ENCODE assay signal across 9 mouse cellular contexts in genomic region chr9:21243826-21244427, GRCm38 (mm10). TPM values are rescaled to one million over a fixed set of nuclear protein-coding genes. Genes with fewer than 3 reads are reported as not detected.
DNase-seq lines count a peak whose midpoint lies in the region; ATAC-seq and TF ChIP-seq lines count a peak whose summit lies in the region.
"Had no signal": no experiment of that assay in that cellular context is flagged by ENCODE, and none has a peak within 500 bp of the region (broad histone marks: within the 10 kb centered on the region; RNA-seq: fewer than 3 reads in every experiment).

No protein-coding gene starts in this region.

- H3K4me1 ChIP-seq in kidney, adult 2 months (ENCODE audit: control insufficient read depth, insufficient read depth, low read length), result peaks cover 4% of the 10 kb centered on the region; the same call in 1 of the 2 replicates
- H3K4me1 ChIP-seq in hindbrain, embryonic 12.5 days, result peaks cover 28% of the 10 kb centered on the region
- no peaks in the 10 kb centered on the region for H3K4me1 ChIP-seq in midbrain, embryonic 14.5 days (ENCODE audit: control insufficient read depth, insufficient read depth, low read length)

- H3K27me3 ChIP-seq in kidney, adult 2 months (replicated peaks; ENCODE audit: control insufficient read depth, insufficient read depth, low read length), result peaks cover 5% of the 10 kb centered on the region
- H3K27me3 ChIP-seq in hindbrain, embryonic 12.5 days, result peaks cover 77% of the 10 kb centered on the region
- H3K27me3 ChIP-seq in midbrain, embryonic 14.5 days (ENCODE audit: control insufficient read depth, insufficient read depth, low read length), result peaks cover 60% of the 10 kb centered on the region

- no peak for TF ChIP-seq CTCF in kidney, adult 2 months (conservative IDR thresholded peaks at IDR 0.05; ENCODE audit: insufficient read depth, insufficient read length, low read depth, low read length)

- no peak for TF ChIP-seq POLR2A in kidney, adult 2 months (IDR thresholded peaks at IDR 0.05; ENCODE audit: low read depth, low read length)

- 8% methylated on average over 42 of the region's 42 CpGs for WGBS in kidney, adult 2 months
- 5% methylated on average over 42 of the region's 42 CpGs for WGBS in hindbrain, embryonic 12.5 days
- WGBS in midbrain, embryonic 14.5 days, result 4% methylated on average over 42 of the region's 42 CpGs

- H3K4me3 ChIP-seq in kidney, adult 2 months (ENCODE audit: insufficient read depth, low read depth, low read length), result peak overlapping the region; percentile 39; the same call in 1 of the 2 replicates
- peak overlapping the region; percentile 42 for H3K4me3 ChIP-seq in hindbrain, embryonic 12.5 days
- H3K4me3 ChIP-seq in midbrain, embryonic 14.5 days (replicated peaks; ENCODE audit: low read depth, low read length), result peak overlapping the region; percentile 40

- DNase-seq in kidney, adult 2 months, result no peak
- DNase-seq in kidney, adult 11 months, result no peak
- peak; percentile 28 for DNase-seq in midbrain, embryonic 14.5 days
- DNase-seq in natural killer cell, adult 2 months (ENCODE audit: low spot score in 2 of 2), result no peak
- no peak for DNase-seq in adrenal gland, postnatal 4 days (ENCODE audit: low spot score in 2 of 2)
- no peak for DNase-seq in left cerebral cortex, adult 11 months (ENCODE audit: low spot score)

- no peak overlapping the region for H3K27ac ChIP-seq in kidney, adult 2 months (ENCODE audit: insufficient read depth, low read depth, low read length)
- H3K27ac ChIP-seq in hindbrain, embryonic 12.5 days, result peak overlapping the region; percentile 23
- peak overlapping the region; percentile 70 for H3K27ac ChIP-seq in midbrain, embryonic 14.5 days (replicated peaks; ENCODE audit: low read depth, low read length)

- no peaks in the 10 kb centered on the region for H3K9me3 ChIP-seq in hindbrain, embryonic 12.5 days (replicated peaks)
- H3K9me3 ChIP-seq in midbrain, embryonic 14.5 days (ENCODE audit: control insufficient read depth, low read length), result no peaks in the 10 kb centered on the region

- peak overlapping the region; percentile 55 for H3K9ac ChIP-seq in hindbrain, embryonic 12.5 days
- peak overlapping the region; percentile 46 for H3K9ac ChIP-seq in midbrain, embryonic 14.5 days (replicated peaks; ENCODE audit: low read length)

- H3K4me2 ChIP-seq in hindbrain, embryonic 12.5 days (replicated peaks), result peak overlapping the region; percentile 73
- H3K4me2 ChIP-seq in midbrain, embryonic 14.5 days (ENCODE audit: low read length), result peak overlapping the region; percentile 71

- no peaks in the 10 kb centered on the region for H3K36me3 ChIP-seq in kidney, adult 2 months (ENCODE audit: control insufficient read depth, insufficient read depth, low read length)
- no peaks in the 10 kb centered on the region for H3K36me3 ChIP-seq in hindbrain, embryonic 12.5 days
- H3K36me3 ChIP-seq in midbrain, embryonic 14.5 days (ENCODE audit: control insufficient read depth, insufficient read depth, low read length), result no peaks in the 10 kb centered on the region

- peak; percentile 64; the same call in 1 of the 2 replicates for ATAC-seq in cerebellum, adult (ENCODE audit: insufficient number of reproducible peaks, low FRiP score, low TSS enrichment)
- no peak for ATAC-seq in hindbrain, embryonic 12.5 days (ENCODE audit: low FRiP score)
- ATAC-seq in midbrain, embryonic 14.5 days (ENCODE audit: low FRiP score, low TSS enrichment), result no peak

RNA-seq across cellular contexts. Expression of gene S1pr5, which starts 4.3 kb away (rescaled TPM):
- polyA plus RNA-seq in kidney, adult 2 months (2012; rRNA removed), result 0.38 and 0.39 TPM in 2 replicates
- polyA plus RNA-seq in hindbrain, embryonic 12.5 days (2016; fragmentation: Nextera tagmentation; extraction: Ambion mirVana), result 1.5 and 1.9 TPM in 2 replicates
- polyA plus RNA-seq in midbrain, embryonic 14.5 days (2014; fragmentation: Nextera tagmentation; extraction: Ambion mirVana), result 2.3 and 2.8 TPM in 2 replicates
- total RNA-seq in adrenal gland, postnatal 4 days (2021), result under 1 TPM; 0.20 to 0.28 TPM
- polyA plus RNA-seq: G1E had no signal

RNA-seq across cellular contexts. Expression of gene Keap1, which starts 4.8 kb away (rescaled TPM):
- 42.8 and 52.4 TPM in 2 replicates for polyA plus RNA-seq in kidney, adult 2 months (2012; rRNA removed)
- polyA plus RNA-seq in hindbrain, embryonic 12.5 days (2016; fragmentation: Nextera tagmentation; extraction: Ambion mirVana), result 54.8 and 55.6 TPM in 2 replicates
- polyA plus RNA-seq in midbrain, embryonic 14.5 days (2014; fragmentation: Nextera tagmentation; extraction: Ambion mirVana), result 40.3 and 53.7 TPM in 2 replicates
- 10 to 100 TPM; 46.6 to 50.8 TPM for total RNA-seq in adrenal gland, postnatal 4 days (2021)

RNA-seq across cellular contexts. Expression of gene Atg4d, which starts 21.2 kb away (rescaled TPM):
- 67.0 and 71.9 TPM in 2 replicates for polyA plus RNA-seq in kidney, adult 2 months (2012; rRNA removed)
- 43.4 and 46.8 TPM in 2 replicates for polyA plus RNA-seq in hindbrain, embryonic 12.5 days (2016; fragmentation: Nextera tagmentation; extraction: Ambion mirVana)
- polyA plus RNA-seq in midbrain, embryonic 14.5 days (2014; fragmentation: Nextera tagmentation; extraction: Ambion mirVana), result 44.6 and 44.7 TPM in 2 replicates
- total RNA-seq in adrenal gland, postnatal 4 days (2021), result 10 to 100 TPM; 33.4 to 38.7 TPM

RNA-seq across cellular contexts. Expression of gene Kri1, which starts 43.8 kb away (rescaled TPM):
- polyA plus RNA-seq in kidney, adult 2 months (2012; rRNA removed), result 14.2 and 15.9 TPM in 2 replicates
- polyA plus RNA-seq in hindbrain, embryonic 12.5 days (2016; fragmentation: Nextera tagmentation; extraction: Ambion mirVana), result 18.1 and 23.6 TPM in 2 replicates
- 12.9 and 16.9 TPM in 2 replicates for polyA plus RNA-seq in midbrain, embryonic 14.5 days (2014; fragmentation: Nextera tagmentation; extraction: Ambion mirVana)
- total RNA-seq in adrenal gland, postnatal 4 days (2021), result 10 to 100 TPM; 40.2 to 41.8 TPM

RNA-seq across cellular contexts. Expression of gene Cdkn2d, which starts 47.3 kb away (rescaled TPM):
- polyA plus RNA-seq in kidney, adult 2 months (2012; rRNA removed), result 20.2 and 24.1 TPM in 2 replicates
- polyA plus RNA-seq in hindbrain, embryonic 12.5 days (2016; fragmentation: Nextera tagmentation; extraction: Ambion mirVana), result 72.0 and 72.7 TPM in 2 replicates
- 84.9 and 95.7 TPM in 2 replicates for polyA plus RNA-seq in midbrain, embryonic 14.5 days (2014; fragmentation: Nextera tagmentation; extraction: Ambion mirVana)
- total RNA-seq in adrenal gland, postnatal 4 days (2021), result 10 to 100 TPM; 21.9 to 25.6 TPM
